Mouse (Mus musculus) neural tube, embryonic 13.5 days (tissue): ENCODE measurements at regions not wholly inside any gene's neighbourhood (a gene's known extent, or its start where the extent isn't known, plus 50 kb on each side); places are given as distances from the start of the nearest gene placed in this dataset.

Experiments used
- ATAC-seq: fragments of 200-750 bp; cut with Nextera tagmentation; 2 replicates; pipeline ENCODE4 v1.8.0; 2017; ENCODE audit warnings: low read depth, mild to moderate bottlenecking, moderate TSS enrichment, moderate library complexity
- H3K27ac ChIP-seq: fragments of 300-500 bp; sonication (generic); replicated peaks from 2 replicates; pipeline ENCODE4 v1.5.1; 2015; ENCODE audit warnings: moderate library complexity, mild to moderate bottlenecking, inconsistent platforms
- H3K27me3 ChIP-seq: fragments of 300-500 bp; sonication (generic); 2 replicates; pipeline ENCODE4 v1.6.1; 2015; ENCODE audit warnings: mild to moderate bottlenecking, inconsistent platforms
- H3K36me3 ChIP-seq: fragments of 300-500 bp; sonication (generic); 2 replicates; pipeline ENCODE4 v1.6.1; 2015; ENCODE audit warnings: mild to moderate bottlenecking, inconsistent platforms
- H3K4me1 ChIP-seq: fragments of 300-500 bp; sonication (generic); replicated peaks from 2 replicates; pipeline ENCODE4 v1.6.1; 2015; ENCODE audit warnings: inconsistent platforms
- H3K4me2 ChIP-seq: fragments of 300-500 bp; sonication (generic); 2 replicates; pipeline ENCODE4 v1.6.1; 2015; ENCODE audit warnings: inconsistent platforms, mild to moderate bottlenecking, moderate library complexity
- H3K4me3 ChIP-seq: fragments of 300-500 bp; sonication (generic); 2 replicates; pipeline ENCODE4 v1.5.1; 2015; ENCODE audit warnings: mild to moderate bottlenecking, inconsistent platforms
- H3K9ac ChIP-seq: fragments of 300-500 bp; sonication (generic); 2 replicates; pipeline ENCODE4 v1.6.1; 2015; ENCODE audit warnings: moderate library complexity, mild to moderate bottlenecking, inconsistent platforms
- H3K9me3 ChIP-seq: fragments of 300-500 bp; sonication (generic); 2 replicates; pipeline ENCODE4 v1.6.1; 2016; ENCODE audit warnings: inconsistent platforms
- WGBS: fragments of 180-500 bp; shearing (Covaris S2); methylation state at CpG from one replicate; pipeline ENCODE4 v1.1.7; 2015; 5-methylcytosine and 5-hydroxymethylcytosine counted together

DNA sequence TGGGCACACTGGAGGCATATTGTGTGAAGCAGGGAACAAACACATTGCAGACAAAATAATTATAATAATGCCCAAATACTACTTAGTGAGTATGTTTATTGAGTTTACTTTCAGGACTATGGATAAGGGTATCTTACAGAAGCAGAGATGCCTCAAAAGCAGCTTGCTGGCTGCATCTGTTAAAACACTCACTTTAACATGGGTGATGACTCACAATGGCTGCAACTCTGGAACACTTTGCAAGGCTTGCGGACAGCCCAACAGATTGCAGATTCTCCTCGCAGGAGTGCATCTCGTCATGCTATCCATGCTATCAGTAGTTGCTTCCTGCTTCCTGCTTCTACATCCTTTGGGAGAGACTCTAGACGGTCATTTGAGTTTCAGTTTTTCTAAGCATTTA lies 373.2 kb upstream of the Arpp21 start:
- Histone ChIP-seq H3K4me2 (no peak overlapping the region), H3K27ac (no peak overlapping the region), H3K9me3 (no peaks in the 10 kb centered on the region), H3K36me3 (no peaks in the 10 kb centered on the region), H3K27me3 (no peaks in the 10 kb centered on the region), H3K4me1 (no peaks in the 10 kb centered on the region), H3K4me3 (no peak overlapping the region), H3K9ac (no peak overlapping the region)
- no peak for ATAC-seq
- 93% methylated on average over 4 of the region's 4 CpGs for WGBS

DNA sequence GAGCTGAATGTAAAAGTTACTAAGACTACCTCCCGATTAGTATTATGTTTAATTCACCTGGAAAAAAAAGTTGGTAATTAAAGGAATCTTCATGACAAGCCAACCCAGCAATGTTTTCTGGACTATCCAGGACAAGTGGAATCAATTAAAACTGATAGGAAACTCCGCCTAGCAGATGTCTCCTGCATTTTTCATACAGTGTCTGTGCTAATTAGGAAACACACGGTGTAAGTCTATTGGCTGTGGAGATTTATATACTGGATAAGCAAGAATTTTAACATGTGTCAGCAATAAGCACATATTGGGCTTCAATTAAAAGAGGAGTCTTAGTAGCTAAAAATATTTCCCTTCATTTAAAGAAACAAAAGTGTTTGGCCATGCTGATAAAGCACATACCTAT lies 371.5 kb upstream of the Arpp21 start:
- H3K4me1 ChIP-seq, result no peaks in the 10 kb centered on the region
- H3K9me3 ChIP-seq, result no peaks in the 10 kb centered on the region
- H3K27ac ChIP-seq, result no peak overlapping the region
- no peak overlapping the region for H3K4me3 ChIP-seq
- ATAC-seq, result no peak
- H3K27me3 ChIP-seq, result no peaks in the 10 kb centered on the region
- H3K9ac ChIP-seq, result no peak overlapping the region
- H3K4me2 ChIP-seq, result no peak overlapping the region
- H3K36me3 ChIP-seq, result no peaks in the 10 kb centered on the region
- 80% methylated on average over 3 of the region's 3 CpGs for WGBS

DNA sequence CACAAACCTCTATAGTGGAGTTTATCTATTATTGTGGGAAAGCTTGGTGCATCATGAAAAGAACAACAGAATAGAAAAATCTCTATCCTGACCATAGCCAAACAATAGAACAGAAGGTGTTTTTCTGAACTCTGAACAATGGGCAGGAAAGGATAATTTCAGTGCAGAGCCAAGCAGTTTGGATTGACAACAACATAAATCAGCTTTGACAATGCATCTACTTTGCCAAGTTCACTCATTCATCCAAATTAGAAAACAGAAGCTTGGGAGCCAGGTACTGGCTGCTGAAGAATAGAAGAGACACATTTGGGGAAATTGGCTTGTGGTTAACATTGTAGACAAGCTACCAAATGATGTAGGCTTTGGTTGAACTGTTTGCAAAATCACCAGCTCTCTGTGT lies 360.0 kb upstream of the Arpp21 start:
- no peak for ATAC-seq
- H3K27ac ChIP-seq, result no peak overlapping the region

DNA sequence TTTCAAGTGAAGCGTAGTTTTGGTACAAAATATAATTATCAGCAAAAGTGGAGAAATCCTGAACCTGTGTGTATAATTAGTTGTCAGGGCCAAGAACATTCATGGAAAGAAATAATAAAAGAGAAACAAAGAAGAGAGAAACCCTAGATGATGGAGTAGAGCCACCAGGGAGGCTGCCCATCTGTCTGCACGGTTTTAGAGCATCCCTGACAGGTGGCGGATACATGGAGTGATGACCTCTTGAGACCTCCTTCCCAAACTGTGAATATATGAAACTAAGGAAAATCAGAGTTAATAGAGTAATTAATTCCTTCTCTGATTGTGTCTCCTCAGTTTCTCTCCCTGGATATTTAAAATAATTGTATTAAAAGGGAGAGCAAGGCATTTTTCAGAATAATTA lies 354.5 kb upstream of the Arpp21 start:
- H3K4me3 ChIP-seq, result no peak overlapping the region
- no peak overlapping the region for H3K4me2 ChIP-seq
- no peaks in the 10 kb centered on the region for H3K9me3 ChIP-seq
- no peaks in the 10 kb centered on the region for H3K4me1 ChIP-seq
- H3K27me3 ChIP-seq, result no peaks in the 10 kb centered on the region
- 66% methylated on average over 3 of the region's 3 CpGs for WGBS
- ATAC-seq, result no peak
- no peak overlapping the region for H3K9ac ChIP-seq
- no peaks in the 10 kb centered on the region for H3K36me3 ChIP-seq
- no peak overlapping the region for H3K27ac ChIP-seq

More for the DNA sequence above, 360.0 kb upstream of the Arpp21 start:
- Histone ChIP-seq H3K4me3 (no peak overlapping the region), H3K27me3 (no peaks in the 10 kb centered on the region), H3K36me3 (no peaks in the 10 kb centered on the region), H3K9ac (no peak overlapping the region), H3K4me1 (no peaks in the 10 kb centered on the region), H3K9me3 (no peaks in the 10 kb centered on the region), H3K4me2 (no peak overlapping the region)

DNA sequence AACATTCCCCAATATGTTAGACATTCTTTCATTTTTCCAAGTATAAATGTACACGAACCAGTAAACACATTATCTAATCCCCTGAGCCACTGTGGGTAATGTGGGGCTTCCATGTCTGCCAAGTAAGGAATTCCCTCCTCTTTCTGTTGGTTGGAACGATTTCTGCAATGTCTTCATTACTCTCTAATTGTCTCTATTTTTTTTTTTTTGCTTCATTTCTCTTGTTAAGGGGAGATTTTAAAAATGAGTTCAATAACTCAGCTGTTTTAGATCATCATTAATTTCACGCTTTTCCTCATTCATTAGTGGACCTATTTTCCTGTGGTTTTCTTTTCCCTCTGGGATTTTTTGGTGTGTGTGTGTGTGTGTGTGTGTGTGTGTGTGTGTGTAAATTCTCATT lies 337.6 kb upstream of the Arpp21 start:
- no peak for ATAC-seq
- no peak overlapping the region for H3K4me3 ChIP-seq
- H3K27ac ChIP-seq, result no peak overlapping the region
- 46% methylated on average over 3 of the region's 3 CpGs for WGBS
- no peaks in the 10 kb centered on the region for H3K27me3 ChIP-seq
- H3K9me3 ChIP-seq, result no peaks in the 10 kb centered on the region
- no peaks in the 10 kb centered on the region for H3K36me3 ChIP-seq
- no peaks in the 10 kb centered on the region for H3K4me1 ChIP-seq
- H3K4me2 ChIP-seq, result no peak overlapping the region
- H3K9ac ChIP-seq, result no peak overlapping the region

DNA sequence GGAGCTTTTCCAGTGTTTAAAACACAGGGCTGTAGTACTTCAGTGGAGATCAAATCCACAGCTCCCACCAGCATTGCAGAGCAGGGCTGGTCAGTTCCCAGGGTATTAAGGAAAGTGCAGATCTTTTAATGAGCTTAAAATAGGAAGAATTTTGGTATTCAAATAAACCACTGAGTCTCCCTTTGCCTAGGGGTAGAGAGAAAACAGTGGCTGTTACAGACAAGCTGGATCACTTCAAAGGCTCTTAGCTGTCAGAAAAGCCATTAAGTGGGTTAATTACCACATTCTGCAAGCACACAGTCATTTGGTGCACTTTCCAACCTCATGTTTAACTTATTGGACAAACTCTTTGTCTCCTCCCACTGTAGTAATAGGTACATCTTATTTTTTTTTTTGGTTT lies 325.6 kb upstream of the Arpp21 start:
- no peak for ATAC-seq
- no peaks in the 10 kb centered on the region for H3K27me3 ChIP-seq
- H3K9me3 ChIP-seq, result no peaks in the 10 kb centered on the region
- H3K36me3 ChIP-seq, result no peaks in the 10 kb centered on the region
- no peak overlapping the region for H3K4me2 ChIP-seq
- no peak overlapping the region for H3K4me3 ChIP-seq
- no peaks in the 10 kb centered on the region for H3K4me1 ChIP-seq
- no peak overlapping the region for H3K27ac ChIP-seq
- no peak overlapping the region for H3K9ac ChIP-seq

DNA sequence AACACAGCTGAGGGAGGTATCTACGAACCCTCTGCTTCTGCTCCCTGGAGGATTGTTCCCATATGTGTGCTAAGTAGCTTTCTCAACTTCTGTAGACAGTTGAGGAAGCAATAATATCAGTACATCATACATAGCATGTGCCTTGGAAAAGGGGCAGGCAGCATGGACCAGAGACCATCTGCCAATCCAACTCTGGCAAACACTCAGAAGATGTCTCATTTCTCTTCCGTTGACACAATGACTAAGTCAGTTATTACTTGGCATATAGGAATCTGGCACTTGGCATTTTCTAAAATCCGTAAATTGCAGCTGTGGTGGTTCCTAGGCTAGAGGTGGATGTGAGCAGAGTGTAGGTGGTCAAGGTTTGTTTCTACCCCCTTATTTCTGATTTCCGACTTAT lies 324.5 kb upstream of the Arpp21 start:
- WGBS, result 90% methylated on average over 4 of the region's 4 CpGs
- ATAC-seq, result no peak
- Histone ChIP-seq H3K27ac (no peak overlapping the region), H3K27me3 (no peaks in the 10 kb centered on the region), H3K9me3 (no peaks in the 10 kb centered on the region), H3K9ac (no peak overlapping the region), H3K4me2 (no peak overlapping the region), H3K4me1 (no peaks in the 10 kb centered on the region), H3K36me3 (no peaks in the 10 kb centered on the region), H3K4me3 (no peak overlapping the region)

DNA sequence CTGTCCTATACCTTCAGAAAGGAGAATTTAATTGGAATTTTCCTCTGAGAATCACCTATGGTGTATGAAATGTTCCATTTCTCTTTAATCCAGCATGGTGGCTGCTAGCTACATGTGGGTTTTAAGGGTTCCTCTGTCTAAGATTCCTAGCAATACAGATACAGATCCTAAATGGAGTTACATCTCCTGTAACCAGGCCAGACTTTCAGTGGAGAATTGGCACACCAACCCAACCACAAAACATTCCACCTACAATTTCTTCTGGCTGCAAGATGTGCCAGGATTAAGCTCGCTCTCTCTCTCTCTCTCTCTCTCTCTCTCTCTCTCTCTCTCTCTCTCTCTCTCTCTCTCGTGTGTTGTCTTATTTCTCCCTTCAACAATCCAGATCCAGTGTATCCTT lies 302.2 kb upstream of the Arpp21 start:
- H3K27me3 ChIP-seq, result no peaks in the 10 kb centered on the region
- H3K9me3 ChIP-seq, result no peaks in the 10 kb centered on the region
- no peak overlapping the region for H3K4me3 ChIP-seq
- WGBS, result 78% methylated on average over 2 of the region's 2 CpGs
- H3K27ac ChIP-seq, result no peak overlapping the region
- H3K36me3 ChIP-seq, result no peaks in the 10 kb centered on the region
- H3K4me1 ChIP-seq, result no peaks in the 10 kb centered on the region
- no peak overlapping the region for H3K9ac ChIP-seq
- H3K4me2 ChIP-seq, result no peak overlapping the region
- no peak for ATAC-seq

DNA sequence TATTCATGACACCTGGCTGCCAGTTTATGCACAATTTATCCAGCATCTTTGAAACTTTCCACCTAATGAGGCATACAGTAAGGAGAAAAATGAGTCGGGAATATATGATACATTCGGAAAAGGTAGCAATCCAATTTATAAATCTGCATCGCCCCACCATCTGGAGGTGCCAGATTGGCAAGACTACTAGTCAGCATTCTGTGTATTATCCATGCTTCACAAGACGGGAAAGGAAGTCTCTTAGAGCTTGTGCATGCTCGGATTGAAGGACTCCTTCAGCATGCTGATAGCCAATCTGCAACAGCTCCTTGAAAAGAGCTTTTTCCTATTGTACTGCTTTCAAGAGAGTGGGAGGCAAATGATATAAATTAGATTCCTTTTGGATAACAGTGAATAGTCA lies 289.6 kb upstream of the Arpp21 start:
- no peak overlapping the region for H3K27ac ChIP-seq
- no peaks in the 10 kb centered on the region for H3K9me3 ChIP-seq
- H3K4me1 ChIP-seq, result no peaks in the 10 kb centered on the region
- ATAC-seq, result no peak
- H3K36me3 ChIP-seq, result no peaks in the 10 kb centered on the region
- H3K9ac ChIP-seq, result no peak overlapping the region
- H3K27me3 ChIP-seq, result no peaks in the 10 kb centered on the region
- 66% methylated on average over 5 of the region's 5 CpGs for WGBS
- H3K4me2 ChIP-seq, result no peak overlapping the region
- H3K4me3 ChIP-seq, result no peak overlapping the region

DNA sequence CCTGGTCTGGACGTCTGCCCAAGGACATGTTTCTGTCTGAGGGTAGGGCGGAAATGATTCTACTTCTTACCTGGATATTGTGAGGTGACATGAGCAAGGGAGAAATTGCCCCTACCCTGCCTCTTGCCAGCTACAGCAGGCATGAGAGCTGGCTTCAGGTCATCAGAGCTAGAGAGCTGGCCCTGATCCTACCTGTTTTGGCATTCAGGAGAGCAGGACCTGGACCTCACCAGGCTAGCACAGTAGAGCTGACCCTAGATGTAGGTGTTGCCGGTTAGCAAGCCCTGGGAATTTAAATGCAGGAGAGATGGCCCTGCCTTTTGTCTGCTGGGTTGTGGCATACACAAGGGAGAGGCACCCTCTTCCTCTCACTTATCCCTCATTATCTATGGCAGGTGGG lies 287.5 kb upstream of the Arpp21 start:
- no peak for ATAC-seq
- no peaks in the 10 kb centered on the region for H3K9me3 ChIP-seq
- H3K27ac ChIP-seq, result no peak overlapping the region
- H3K27me3 ChIP-seq, result no peaks in the 10 kb centered on the region
- no peak overlapping the region for H3K4me3 ChIP-seq
- no peak overlapping the region for H3K9ac ChIP-seq
- no peaks in the 10 kb centered on the region for H3K36me3 ChIP-seq
- H3K4me2 ChIP-seq, result no peak overlapping the region
- 85% methylated on average over 3 of the region's 3 CpGs for WGBS
- no peaks in the 10 kb centered on the region for H3K4me1 ChIP-seq

DNA sequence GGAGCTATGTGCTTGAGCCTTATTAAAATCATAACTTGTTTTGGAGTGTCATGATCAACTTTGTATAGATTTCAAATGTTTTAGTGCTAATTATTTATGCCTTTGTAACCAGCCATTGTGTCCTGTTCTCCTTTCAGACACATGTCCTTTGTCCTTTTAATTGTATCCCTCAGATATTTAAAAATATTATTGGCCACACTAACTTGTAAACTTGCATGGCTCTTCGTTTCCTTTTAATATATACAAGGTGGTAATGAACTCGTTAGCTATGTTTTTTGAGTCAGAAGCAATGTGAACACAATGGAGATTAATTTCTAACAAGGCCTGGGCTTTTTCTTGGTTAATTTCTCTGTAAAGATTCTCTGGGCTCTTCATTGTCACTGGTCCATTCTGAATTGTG lies 275.0 kb upstream of the Arpp21 start:
- H3K4me1 ChIP-seq, result peaks cover 5% of the 10 kb centered on the region; the same call in 1 of the 2 replicates
- no peak overlapping the region for H3K4me2 ChIP-seq
- H3K4me3 ChIP-seq, result no peak overlapping the region
- no peak for ATAC-seq
- H3K27ac ChIP-seq, result no peak overlapping the region
- H3K9me3 ChIP-seq, result no peaks in the 10 kb centered on the region
- WGBS, result 82% methylated on average over 2 of the region's 2 CpGs
- no peaks in the 10 kb centered on the region for H3K27me3 ChIP-seq
- H3K36me3 ChIP-seq, result no peaks in the 10 kb centered on the region
- no peak overlapping the region for H3K9ac ChIP-seq

DNA sequence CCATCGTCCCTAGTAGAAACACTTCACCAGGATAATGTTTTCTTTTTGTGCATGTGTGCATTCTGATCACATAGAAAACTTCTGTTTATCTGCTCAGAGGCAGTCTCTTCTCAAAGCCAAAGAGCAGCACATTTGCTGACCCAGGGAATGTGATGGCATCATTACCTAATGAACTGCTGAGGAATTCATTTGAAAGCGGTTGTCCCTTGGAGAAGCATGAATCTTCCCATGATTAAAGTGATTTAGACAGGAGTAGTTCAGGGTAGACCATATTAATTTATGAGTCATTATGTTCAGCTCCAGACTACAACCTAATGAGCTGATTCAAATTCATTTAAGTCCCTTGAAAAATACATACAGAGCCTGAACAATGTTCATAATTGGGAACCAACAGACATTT lies 271.1 kb upstream of the Arpp21 start:
- Histone ChIP-seq H3K27me3 (no peaks in the 10 kb centered on the region), H3K4me3 (no peak overlapping the region), H3K4me2 (no peak overlapping the region), H3K4me1 (peaks cover 5% of the 10 kb centered on the region; the same call in 1 of the 2 replicates), H3K27ac (no peak overlapping the region), H3K9me3 (no peaks in the 10 kb centered on the region), H3K9ac (no peak overlapping the region), H3K36me3 (no peaks in the 10 kb centered on the region)
- ATAC-seq, result no peak
- 62% methylated on average over 2 of the region's 2 CpGs for WGBS

DNA sequence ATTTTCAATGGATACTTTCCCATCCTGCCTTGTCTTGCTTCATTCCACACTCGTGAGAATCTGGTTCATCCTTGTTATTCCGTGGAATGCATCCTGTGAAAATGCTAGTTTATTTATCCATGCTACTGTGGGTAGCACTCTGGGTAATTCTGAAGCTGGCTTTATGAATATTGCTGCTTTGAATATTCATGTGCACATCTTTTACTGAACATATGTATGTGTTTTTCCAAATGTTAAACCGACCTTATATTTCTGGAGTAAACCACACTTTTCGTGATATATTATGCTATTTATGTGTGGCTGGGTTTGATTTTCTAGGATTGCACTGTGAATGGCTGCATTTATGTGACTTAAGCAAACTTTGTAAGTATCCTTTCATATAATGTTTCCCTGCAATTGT lies 262.9 kb upstream of the Arpp21 start:
- WGBS, result 79% methylated on average over 4 of the region's 4 CpGs
- no peak overlapping the region for H3K4me2 ChIP-seq
- H3K27ac ChIP-seq, result no peak overlapping the region
- no peak for ATAC-seq
- H3K27me3 ChIP-seq, result no peaks in the 10 kb centered on the region
- H3K9ac ChIP-seq, result no peak overlapping the region
- H3K4me3 ChIP-seq, result no peak overlapping the region
- H3K36me3 ChIP-seq, result no peaks in the 10 kb centered on the region
- H3K9me3 ChIP-seq, result no peaks in the 10 kb centered on the region
- no peaks in the 10 kb centered on the region for H3K4me1 ChIP-seq
